Mouse (Mus musculus): Measurements from ENCODE around the gene Pcsk7.

DNA sequence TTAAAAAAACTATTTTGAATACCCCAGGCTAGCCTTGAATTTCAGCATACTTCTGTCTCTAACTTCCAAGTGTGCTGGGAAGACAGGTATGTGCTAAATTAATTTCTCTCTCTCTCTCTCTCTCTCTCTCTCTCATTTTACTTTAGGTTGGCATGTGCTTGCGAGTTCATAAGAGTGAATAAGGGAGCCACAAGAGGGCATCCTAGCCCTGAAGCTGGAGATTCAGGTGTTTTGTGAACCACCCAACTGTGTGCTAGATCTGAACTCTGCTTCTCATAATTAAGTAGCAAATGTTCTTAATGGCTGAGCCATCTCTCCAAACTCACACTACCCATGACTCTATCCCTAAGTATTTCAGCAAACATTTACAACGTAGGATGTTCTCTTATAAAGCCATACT, 70.6 kb downstream of the Pcsk7 start:
- no peak for TF ChIP-seq CTCF (IDR thresholded peaks at IDR 0.05; ENCODE audit: borderline replicate concordance, control insufficient read depth, extremely low read depth, insufficient read depth, low read length, poor library complexity)
- no peak for TF ChIP-seq POLR2A (IDR thresholded peaks at IDR 0.05; ENCODE audit: control insufficient read depth, extremely low read depth, insufficient read depth, low read length, poor library complexity)

Measured in thymus, adult 2 months (tissue).